Mouse (Mus musculus) embryo, embryonic 11 days (tissue): ENCODE results near the gene Tube1.

ENCODE experiments used
- DNase-seq: peaks from one replicate; pipeline ENCODE4 v3.0.0-alpha.2; 2015

Gene Tube1

DNA sequence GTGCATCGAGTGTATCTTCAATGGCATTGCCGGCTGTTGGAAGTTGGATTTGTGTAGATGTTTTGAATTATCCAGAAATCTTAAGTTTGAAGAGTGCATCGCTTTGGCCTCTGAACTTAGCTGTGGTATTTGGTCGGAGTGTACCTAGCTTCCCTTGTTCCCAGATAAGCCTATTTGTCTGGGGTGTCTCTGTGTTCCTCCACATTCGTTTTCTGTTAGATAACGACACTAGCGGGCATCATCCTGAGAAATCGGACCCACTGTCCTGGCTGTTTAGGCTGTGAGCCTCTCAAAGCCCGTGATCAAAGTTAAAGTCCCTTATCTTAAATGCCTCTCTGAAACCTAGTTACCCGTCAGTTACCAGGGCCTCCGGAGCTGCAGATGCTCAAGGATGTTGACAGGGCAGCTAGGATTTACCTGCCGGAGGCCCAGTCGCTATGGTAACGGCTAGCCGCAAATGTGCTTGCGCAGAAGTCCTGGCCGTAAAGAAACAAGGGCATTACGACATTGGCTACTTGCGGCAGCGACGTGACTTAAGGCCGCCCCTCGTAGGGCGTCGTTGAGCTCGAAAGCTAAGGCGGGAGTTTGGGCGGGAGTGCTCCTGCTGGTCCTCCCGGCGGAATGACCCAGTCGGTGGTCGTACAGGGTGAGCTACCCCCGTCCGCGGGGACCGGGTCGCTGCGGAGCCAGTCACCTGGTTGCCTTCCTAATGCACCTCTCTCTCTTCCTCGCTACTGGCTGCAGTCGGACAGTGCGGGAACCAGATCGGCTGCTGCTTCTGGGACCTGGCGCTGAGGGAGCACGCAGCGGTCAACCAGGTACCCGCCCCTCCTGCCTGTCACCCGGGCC, at the start of gene Tube1, which contains the start of gene Fam229b:
TSS of gene Tube1 (plus strand) at position 515 of the 849 bp plus-strand sequence.
TSS of gene Fam229b (minus strand) at position 453 of the 849 bp plus-strand sequence.
- peak; percentile 98 for DNase-seq

DNA sequence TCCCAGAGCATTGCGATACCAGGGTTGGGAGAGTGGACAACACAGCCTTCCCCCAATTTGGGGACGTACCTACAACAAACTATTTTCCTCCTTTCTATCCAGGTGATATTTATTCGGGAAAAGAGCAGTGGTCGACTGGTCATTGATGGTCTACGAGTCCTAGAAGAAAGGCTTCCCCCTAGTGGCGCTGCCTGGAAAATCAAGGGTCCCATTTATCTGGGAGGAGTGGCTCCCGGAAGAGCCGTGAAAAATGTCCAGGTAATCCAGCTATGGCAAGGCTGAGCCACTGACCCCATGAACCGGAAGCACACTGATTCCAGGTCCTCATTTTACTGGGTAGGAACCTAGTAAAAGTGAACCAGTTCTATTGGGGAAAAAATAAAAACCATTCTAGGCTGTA, 36.8 kb upstream of the Tube1 start:
- peak; percentile 34 for DNase-seq

DNA sequence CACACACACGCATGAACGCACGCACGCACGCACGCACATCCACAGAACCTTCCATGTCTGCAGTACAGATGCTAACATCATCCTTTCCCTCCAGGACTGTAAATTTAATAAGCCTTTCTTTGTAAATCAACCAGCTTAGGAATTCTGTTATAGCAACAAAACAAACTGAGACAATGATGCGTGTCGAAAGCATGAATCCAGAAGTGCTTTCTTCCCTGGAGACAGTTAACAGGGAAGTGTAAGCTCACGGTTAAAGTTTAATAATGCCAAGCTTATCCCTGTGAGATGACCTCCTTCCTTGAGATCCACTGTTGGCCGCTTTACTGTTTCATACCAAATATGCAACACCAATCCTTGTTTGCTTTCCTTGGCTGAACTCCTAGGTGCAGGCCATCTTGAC, 35.0 kb upstream of the Tube1 start:
- no peak for DNase-seq

DNA sequence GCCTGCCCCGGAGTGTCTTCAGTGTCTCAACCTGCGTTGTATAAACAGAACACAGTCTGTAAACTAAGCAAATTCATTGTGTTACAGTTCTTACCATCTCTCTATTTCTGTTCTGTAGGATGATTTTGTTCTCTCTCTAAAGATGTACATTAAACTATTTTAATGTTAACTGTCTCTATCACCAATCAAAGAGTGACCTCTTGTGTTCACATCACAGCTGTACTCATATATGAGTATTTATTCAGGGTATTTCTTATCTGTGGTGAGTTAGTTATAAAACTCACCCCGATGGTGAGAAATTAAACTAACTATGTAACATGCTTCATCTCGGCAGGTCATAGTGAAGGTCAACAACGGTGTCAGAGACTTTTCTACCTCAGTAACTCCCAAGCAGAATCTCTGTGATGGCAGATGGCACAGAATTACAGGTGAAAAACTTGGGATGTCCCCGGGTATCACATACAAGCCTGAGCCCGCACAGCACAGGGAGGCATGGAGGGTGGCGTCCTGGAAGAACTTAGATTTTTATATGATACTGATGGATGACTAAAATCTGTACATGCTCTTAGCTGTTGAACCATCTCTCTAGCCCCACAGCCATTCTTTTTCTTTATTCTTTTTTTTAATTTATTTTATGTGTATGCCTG, 28.9 kb upstream of the Tube1 start:
- no peak for DNase-seq

DNA sequence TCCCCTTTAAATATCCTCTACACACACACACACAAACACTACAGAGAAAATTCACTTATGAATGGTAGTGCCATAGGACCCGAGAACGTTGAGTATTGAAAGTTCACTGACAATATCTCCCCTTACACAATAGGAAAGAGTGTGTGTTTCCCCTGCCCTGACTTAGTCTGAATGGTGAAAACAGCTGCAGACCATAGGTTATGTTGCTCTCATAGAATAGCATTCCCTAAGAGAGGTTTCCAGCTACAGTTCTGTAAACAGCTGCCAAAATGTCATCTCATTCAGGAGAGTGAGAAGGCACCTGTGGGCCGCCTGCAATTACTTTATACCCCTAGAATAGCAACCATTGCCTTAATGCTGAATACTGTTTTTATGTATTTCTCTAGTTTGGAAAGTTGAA, 27.4 kb upstream of the Tube1 start:
- DNase-seq = no peak

DNA sequence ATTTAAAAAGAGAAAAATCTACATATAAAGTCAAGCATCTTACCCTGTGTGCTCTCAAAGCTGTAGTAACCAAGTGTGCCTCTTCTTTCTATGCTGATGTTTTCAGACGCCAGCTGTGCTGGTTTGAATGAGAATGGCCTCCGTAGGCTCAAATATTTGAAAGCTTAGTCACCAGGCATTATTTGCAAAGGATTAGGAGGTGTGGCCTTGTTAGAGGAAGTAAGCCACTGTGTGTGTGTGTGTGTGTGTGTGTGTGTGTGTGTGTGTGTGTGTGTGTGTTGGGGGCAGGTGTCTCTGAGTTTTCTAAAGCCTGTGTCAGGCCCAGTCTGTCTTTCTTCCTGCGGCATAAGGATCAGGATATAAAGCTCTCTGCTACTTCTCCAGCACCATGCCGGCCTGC, 26.8 kb upstream of the Tube1 start:
- DNase-seq = peak; percentile 17

DNA sequence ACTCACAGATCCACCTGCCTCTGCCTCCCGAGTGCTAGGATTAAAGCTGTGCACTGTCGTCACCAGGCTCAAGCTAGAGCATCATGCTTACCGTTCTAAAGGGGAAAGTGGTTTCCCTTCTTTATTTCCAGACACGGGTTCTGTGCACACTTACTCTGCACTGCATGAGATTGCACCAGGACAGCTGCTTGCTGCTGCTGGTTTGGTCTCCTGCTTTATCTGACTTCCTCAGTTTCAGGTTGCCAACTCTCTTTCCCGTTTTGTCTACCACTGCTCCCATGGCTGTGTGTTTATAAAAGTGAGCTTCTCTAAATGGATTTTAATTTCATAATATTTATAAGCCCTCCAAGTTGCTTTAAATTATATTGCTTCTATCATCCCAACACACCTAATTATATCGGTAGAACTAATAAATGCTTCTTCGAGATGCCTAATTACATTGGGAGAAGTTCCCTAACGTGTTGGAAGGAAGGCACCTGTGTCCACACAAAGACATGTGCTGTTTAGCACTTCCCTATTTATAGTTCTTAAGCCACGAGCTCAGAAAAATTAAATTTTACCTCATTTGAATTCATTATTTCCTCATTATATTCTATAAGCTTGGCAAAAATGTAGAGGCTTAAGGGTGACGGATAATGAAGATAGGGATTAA, 24.8 kb upstream of the Tube1 start:
- DNase-seq = no peak

DNA sequence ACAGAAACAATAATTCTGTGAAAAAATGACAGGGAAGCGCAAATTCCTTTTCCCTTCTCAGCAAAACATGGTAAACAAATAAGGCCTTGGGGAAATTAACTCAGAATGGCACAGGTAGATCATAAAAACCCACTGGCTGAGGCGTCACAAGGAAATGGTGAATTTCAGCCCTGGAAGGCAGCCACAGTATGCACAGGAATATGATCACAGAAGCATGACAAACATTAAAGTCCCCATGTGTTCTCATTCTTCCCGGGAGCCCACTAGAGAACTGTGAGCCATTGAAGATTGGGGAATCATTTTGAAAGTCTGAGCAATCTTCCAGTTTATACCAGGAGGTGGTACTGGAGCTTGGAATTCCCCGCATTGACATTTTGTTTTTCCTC, 24.3 kb upstream of the Tube1 start:
- DNase-seq = no peak

DNA sequence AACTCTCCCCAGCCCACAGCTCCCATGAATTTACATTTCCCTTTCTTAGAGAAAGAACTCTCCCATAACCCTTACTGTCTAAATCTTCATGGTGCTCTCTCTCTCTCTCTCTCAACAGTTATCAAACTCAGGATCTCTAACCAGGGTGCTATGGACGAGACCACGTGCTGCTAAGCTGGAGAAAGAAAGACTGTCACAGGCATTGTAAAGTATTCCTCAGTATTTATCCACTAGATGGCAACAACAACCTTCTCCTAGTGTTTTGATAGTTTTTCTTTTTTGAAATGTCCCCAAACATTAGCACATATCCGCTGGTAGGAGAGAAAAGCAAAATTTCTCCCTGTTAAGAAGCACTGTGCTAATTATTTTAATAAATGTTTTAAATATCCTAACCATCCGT, 12.4 kb upstream of the Tube1 start:
- no peak for DNase-seq

DNA sequence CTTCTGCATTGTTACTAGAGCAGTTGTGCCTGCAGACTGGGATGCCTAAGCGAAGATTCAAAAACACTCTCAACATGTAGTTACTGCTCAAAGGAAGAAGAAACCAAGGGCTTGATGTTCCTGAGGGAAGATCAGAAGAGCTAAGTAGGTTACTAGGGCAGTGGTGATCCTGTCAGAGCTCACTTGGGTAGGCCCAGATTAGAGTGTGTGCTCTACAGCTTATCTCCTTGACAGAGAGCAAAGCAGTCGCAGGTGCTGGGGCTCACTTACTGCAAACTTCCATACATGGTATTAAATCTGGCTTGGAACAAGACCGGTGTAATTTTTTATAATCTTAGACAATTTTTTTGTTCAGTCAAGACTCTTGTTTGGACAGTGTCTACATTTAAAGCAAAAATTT, 4.0 kb downstream of the Tube1 start:
- DNase-seq = no peak

DNA sequence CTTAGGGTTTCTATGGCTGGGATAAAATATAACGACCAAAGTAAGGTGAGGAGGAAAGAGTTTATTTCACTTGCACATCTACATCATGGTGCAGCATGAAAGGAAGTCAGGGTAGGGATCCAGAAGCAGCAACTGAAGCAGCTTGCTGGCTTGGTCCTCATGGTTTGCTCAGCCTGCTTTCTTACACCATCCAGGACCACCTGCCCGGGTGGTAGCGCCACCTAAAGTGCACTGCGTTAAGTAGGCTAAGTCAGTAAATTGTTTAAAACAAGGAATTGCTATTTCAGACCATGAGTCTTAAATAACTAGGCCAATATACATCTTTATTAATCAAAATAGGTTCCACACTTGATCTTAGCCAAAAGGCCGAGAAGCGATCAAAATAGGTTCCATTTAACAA, 5.0 kb downstream of the Tube1 start:
- no peak for DNase-seq

DNA sequence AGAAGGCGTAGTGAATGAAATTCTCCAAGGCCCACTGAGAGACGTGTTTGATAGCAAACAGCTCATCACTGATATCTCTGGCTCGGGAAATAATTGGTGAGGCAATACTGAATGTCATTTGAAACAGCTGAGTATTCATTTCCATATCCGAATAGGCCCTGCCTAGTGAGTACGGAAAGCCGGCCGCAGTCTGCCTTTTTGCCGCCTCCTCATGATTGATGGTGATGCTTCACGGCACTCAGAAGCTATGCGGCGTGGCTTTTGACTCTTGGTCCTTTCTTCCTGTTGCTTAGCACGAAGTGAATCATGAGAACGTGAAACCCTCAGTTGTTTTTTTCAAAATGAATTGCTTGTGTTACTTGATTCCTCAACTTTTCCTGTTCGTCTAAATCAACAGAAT, 7.1 kb downstream of the Tube1 start:
- DNase-seq = peak; percentile 59

DNA sequence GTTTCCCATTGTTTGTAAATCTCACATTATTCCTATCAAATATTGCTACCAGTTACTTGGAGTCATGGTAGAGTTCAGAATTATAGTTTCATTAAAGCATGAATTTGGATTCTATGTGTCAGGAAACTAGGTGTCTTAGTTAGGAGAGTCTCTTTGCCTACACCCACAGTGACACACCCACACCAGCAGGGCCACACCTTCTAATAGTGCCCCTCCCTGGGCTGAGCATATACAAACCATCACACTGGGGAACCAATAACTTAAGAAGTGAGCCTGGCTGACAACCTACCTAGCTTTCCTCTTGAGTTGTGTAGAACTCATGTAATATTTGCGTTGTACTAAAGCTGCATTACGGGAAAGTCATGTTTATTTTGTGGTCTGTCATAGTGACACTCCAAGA, 7.6 kb downstream of the Tube1 start:
- no peak for DNase-seq

DNA sequence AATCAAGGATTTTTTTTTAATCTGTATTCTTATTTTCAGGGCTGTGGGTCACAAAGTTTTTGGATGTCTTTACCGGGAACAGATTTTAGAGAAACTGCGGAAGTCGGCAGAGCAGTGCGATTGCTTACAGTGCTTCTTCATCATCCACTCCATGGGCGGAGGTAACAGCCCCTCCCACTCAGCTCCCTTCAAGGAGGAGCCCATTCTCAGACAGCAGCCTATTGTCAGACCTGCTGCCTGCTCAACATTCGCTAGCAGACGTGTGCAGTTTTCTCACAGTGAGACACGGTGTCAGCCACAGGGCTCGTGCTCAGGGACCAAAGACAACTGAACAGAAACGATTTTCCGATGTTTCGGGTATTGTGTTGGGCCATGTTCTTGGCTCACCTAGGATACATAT, 8.4 kb downstream of the Tube1 start:
- no peak for DNase-seq

DNA sequence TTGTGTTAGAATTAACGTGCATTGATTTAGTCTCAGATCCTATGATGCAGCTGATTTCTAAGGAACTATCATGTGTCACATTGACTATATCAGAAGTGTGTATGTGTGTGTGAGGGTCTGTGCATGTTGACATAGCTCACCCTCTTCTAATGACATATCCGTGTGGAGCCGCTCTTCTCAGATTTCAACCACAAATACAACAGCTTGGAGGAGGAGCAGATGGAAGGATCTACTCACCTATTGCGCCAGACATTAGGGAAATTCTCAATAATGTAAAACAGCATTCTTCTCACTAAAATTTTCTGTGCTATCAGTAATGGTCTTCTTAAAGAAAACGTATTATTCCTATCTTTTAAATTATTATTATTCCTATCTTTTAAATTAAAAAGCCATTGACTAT, 22.9 kb downstream of the Tube1 start:
- DNase-seq = no peak

DNA sequence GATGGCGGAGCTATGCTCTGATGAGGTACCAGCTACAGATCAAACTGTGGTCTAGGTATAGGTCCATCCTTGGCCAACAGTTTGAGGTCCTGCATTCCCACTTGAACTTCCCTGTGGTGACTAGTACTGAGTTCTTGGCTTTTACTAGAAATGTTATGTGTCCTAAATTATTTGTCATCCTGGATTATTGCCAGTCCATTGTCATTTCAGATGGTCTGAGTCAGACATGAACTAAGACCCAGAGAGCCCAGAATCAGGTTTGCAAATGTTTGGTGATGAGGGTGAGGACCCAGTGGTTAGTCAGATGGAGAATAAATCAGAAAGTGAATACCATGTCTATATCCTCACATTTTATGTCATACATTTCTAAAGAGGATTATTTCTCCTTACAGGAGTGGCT, 23.5 kb downstream of the Tube1 start:
- no peak for DNase-seq

DNA sequence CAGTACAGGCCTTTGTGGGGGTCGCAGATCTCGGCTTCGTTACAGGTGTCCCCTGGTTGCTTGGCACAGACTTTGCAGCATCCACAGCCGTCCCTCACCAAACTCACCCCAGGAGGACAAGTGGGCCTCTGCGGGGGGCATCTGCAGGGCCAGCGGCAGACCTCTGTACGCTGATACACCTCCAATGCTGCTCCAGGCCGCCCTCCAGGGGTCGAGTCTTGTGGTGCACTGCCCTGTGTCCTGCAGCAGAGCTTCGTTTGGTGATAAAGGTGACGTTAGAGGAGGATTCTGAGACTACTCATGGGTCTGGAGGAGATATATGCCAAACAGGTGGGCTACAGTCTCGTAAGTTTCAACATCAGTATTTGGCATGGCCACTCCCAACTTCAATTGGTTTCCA, 24.5 kb downstream of the Tube1 start:
- DNase-seq = no peak

DNA sequence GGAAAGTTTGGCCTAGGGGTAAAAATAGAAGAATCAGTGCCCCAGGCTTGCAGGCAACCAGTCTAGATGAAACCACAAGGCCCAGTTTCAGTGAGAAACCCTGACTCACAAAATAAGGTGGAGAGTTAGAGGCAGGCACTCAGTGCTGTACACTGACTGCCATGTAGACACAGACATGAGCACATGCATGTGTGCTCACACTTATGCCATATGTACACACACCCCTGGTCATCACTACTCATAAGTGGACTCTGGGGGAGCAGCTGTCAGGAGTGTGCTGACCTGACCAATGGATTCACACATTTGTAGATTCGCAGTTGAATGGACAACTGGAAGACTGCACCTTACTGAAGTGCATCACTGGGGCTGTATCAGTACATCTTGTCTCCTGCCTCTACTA, 27.6 kb downstream of the Tube1 start:
- DNase-seq = no peak

DNA sequence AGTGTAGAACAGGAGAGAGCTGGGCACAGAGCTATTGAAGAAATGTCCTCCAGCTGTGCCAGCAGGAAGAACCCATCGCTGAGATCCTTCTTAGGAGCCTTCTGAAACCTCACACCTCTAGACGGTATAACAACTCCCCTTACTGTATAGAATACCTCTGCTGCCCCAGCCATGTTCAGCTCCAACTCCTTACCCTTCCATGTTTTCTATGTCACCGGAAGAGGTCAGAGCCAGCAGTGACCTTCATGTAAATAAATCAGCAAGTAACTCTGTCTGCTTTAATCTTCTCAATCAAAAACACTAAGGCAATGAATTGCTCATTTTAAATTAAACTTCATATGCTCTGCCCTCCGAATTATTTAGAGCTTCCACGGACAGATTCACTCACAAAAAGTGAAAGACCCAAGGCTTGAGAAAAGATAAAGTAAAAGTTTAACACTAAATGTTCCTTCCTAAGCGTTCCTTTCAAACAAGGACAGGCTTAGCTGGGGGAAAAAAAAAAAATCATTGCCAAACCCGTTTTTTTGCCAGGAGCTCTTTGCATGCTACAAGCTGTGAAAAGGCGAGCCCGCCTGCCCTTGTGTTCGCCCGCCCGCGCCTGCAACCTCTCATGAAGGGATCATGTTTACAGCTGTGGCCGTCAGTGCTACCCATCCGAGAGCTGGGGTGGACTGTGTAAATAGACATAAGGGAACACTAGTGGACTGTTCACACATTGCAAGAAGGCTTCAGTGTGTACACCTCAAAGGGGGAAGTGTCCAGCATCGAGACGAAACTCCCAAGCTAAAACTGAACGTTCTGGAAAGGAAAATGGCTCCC, 29.1 kb downstream of the Tube1 start:
- DNase-seq = peak; percentile 54

DNA sequence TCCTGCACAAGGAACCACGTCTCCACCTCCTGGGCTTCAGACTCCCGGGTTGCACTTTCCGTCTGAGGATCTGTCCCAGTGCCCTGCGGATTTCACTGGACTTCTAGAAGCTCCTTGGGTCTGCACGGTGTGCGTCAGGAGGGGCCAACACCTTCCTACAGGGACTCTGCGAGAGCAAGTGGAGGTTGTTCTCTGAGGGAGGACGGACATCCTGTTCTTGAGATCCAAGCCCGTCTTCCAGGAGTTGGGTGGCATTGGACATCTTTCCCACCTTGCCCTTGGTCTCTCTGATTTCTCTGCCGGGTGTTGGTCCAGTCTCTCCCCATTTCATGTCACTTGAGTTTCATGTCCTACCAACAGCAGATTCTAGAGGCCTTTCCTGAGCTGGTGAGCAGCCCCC, 29.9 kb downstream of the Tube1 start, which contains the start of gene Ccn6:
TSS of gene Ccn6 (minus strand) at position 101 of the 400 bp plus-strand sequence.
- no peak for DNase-seq

DNA sequence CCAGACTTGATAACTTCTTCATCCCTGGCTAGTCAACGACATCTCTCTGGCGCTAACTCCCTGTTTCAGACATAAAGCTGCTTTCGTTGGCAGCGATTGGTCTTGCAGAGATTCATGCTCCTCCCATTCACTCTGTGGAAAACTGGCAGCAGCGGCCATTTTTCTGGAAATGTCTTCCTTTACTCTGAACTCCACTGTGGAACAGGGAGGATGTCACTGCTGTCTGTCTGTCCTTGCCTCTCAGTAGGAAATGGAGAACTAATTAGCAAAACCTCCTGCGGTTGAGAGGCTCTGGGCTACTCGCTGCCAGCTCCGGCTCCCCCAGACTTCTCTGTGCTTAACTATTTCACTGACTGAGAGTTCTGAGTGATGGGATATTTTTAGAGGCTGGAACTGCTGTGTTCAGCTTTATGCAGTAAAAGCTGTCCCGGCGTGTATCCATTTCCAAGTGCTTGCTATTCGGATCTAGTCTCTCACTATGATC, 31.9 kb downstream of the Tube1 start:
- DNase-seq = peak; percentile 39

DNA sequence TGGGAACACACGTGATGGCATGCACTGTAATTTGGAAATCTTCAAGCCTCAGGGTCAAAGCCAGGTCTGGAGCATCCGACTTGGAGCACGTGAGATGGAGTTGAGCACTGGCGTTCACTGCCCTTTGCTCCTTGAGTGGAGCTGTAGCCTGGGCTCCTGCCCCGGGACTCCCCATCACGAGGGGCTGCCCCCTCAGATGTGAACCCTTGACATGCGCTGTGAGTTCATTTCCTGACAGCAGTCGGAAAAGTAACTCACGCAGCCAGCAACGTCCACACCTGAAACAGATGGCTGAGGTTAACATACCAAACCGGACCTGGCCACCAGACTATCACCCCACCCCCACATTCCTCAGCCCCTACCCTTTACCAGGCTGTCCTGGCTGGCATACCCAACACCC, 33.8 kb downstream of the Tube1 start:
- DNase-seq = no peak

DNA sequence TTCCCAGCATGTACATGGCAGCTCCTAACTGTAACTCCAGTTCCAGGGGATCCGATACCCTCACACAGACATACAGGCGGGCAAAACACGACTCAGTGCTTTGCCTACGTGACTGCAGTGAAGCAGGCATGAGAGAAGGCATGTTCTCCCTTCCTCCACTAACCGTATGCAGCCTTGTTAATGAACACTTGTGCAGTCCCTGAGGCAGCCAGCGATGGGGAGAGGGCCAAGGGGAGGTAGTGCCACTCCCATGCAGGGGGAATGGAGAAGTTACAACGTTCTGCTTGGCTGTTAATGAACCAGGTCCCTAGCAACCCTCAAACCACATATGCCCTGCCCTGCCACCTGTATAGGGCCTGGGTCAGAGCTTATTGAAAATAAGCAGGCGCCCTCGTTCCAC, 35.9 kb downstream of the Tube1 start:
- DNase-seq = peak; percentile 5
